Mouse (Mus musculus) megakaryocyte, embryonic 14.5 days (primary cell): ENCODE results near the gene Gstm1. TPM values are rescaled to one million over a fixed set of nuclear protein-coding genes. Genes with fewer than 3 reads are reported as not detected.
"Not testable (repeated sequence)": the region's sequence is repeated elsewhere in the genome, so short reads cannot be mapped to it uniquely, and the experiment has no call there.

ENCODE experiments used
- H3K27me3 ChIP-seq: replicated peaks from 2 replicates; pipeline ENCODE3; 2012; ENCODE audit warnings: inconsistent platforms
- H3K36me3 ChIP-seq: replicated peaks from 2 replicates; pipeline ENCODE3; 2012; ENCODE audit warnings: low read length, inconsistent platforms, mixed read lengths
- H3K4me1 ChIP-seq: 2 replicates; pipeline ENCODE4 v1.6.1; 2012; ENCODE audit warnings: inconsistent platforms
- H3K4me3 ChIP-seq: replicated peaks from 2 replicates; pipeline ENCODE3; 2012; ENCODE audit warnings: moderate library complexity, mild to moderate bottlenecking, inconsistent platforms
- H3K9me3 ChIP-seq: 2 replicates; pipeline ENCODE4 v1.6.1; 2012; ENCODE audit warnings: inconsistent platforms
- FLI1 ChIP-seq: IDR thresholded peaks from 2 replicates; pipeline ENCODE4 v1.6.1; 2012; ENCODE audit warnings: low read length, inconsistent platforms, mixed read lengths
- GATA1 ChIP-seq: IDR thresholded peaks from 3 replicates; pipeline ENCODE4 v1.6.1; 2012; ENCODE audit warnings: mixed read lengths, low read length, inconsistent platforms, borderline replicate concordance
- polyA plus RNA-seq: library from polyadenylated mRNA; stranded (reverse); fragments of >175 nt; gene quantifications from 2 replicates; pipeline ENCODE4 v1.2.3, GENCODE M21; 2012; ENCODE audit warnings: low replicate concordance; ENCODE audit not compliant: insufficient read depth

The Gstm1 gene
- polyA plus RNA-seq, 1 experiment = 118 TPM

- TF ChIP-seq GATA1 (no peak), FLI1 (no peak)
- H3K36me3 ChIP-seq = no peaks in the 10 kb centered on the region
- H3K27me3 ChIP-seq = peaks cover 71% of the 10 kb centered on the region
- no peaks in the 10 kb centered on the region for H3K9me3 ChIP-seq
- H3K4me3 ChIP-seq = peak overlapping the region; percentile 89
- H3K4me1 ChIP-seq = peaks cover 21% of the 10 kb centered on the region
These were observed 532 bp upstream of the Gstm1 start for GRCm38 (mm10) chr3:108018190-108018820.

GRCm38 (mm10) chr3:108016468-108016867 is 1.3 kb downstream of the Gstm1 start:
- peaks cover 66% of the 10 kb centered on the region for H3K27me3 ChIP-seq

GRCm38 (mm10) chr3:108014974-108015346 is 2.8 kb downstream of the Gstm1 start:
- H3K36me3 ChIP-seq = no peaks in the 10 kb centered on the region
- H3K9me3 ChIP-seq = no peaks in the 10 kb centered on the region
- no peak overlapping the region for H3K4me3 ChIP-seq
- H3K4me1 ChIP-seq = peaks cover 21% of the 10 kb centered on the region
- TF ChIP-seq FLI1 = no peak
- no peak for TF ChIP-seq GATA1
- peaks cover 68% of the 10 kb centered on the region for H3K27me3 ChIP-seq

More at GRCm38 (mm10) chr3:108016468-108016867, 1.3 kb downstream of the Gstm1 start:
- H3K4me1 ChIP-seq = peaks cover 21% of the 10 kb centered on the region
- H3K36me3 ChIP-seq, H3K4me3 ChIP-seq, H3K9me3 ChIP-seq: not testable (repeated sequence)

DNA sequence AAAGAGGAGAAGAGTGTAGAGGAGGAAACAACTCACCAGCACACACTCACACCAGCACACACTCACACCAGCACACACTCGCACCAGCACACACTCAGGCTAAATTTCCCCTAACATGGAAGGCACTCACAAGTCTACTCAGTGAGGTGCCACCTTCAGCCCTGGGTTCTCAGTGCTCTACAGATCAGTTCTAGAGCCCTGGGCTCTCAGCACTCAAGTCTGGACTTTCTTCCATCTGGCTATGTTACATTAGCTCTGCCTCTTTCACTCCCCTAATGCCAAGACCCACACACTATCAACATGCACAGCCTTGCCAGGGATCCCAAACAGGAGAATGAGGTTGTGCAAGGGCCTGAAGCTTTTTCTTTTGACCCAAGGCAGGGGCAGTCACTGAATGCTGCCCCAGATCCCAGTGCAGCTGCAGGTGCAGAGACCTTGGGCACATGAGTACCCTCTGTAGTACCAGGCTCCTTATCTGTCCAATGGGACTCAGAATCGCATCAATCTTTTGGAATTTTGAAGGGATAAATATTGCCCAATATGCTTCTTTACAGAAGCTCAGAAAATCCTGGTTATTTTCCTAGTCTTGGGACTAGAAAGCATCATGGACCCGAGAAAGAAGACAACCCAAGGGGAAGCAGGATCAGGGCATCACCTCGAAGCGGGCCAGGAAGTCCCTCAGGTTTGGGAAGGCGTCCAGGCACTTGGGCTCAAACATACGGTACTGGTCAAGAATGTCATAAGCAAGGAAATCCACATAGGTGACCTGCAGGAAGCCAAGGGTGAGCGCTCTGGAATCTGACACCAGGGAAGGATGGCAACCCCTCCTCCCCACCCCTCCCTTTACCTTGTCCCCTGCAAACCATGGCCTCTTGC is 3.4 kb downstream of the Gstm1 start:
- no peaks in the 10 kb centered on the region for H3K9me3 ChIP-seq
- H3K4me1 ChIP-seq = peaks cover 21% of the 10 kb centered on the region
- H3K36me3 ChIP-seq = no peaks in the 10 kb centered on the region
- no peak for TF ChIP-seq FLI1
- no peak for TF ChIP-seq GATA1
- peaks cover 69% of the 10 kb centered on the region for H3K27me3 ChIP-seq
- H3K4me3 ChIP-seq = no peak overlapping the region

DNA sequence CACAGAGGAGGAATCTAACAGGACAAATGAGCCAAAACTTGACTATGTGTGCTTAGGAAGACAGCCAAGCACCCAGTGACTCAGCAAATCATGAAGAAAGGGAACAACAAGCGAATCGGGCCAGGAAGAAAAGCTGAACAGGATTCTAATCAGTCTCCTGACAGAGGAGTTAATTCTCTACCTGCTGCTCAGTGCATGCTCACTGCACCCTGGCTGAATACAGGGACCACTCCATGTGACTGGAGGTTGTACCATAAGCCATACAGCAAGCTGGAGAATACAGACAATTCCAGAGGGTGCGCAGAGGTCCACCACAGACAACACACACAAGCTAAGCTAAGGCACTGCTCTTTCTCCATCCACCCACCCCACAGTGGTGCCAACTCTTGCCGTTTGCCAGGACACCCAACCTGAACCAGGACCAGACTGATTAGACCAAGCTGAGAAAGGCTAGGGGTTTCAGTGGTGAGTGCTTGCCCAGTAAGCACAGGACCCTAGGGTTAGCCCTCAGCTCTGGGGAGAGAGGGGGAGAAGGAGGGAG is 4.4 kb downstream of the Gstm1 start:
- H3K27me3 ChIP-seq = peaks cover 62% of the 10 kb centered on the region
- H3K36me3 ChIP-seq = no peaks in the 10 kb centered on the region
- H3K4me1 ChIP-seq = peaks cover 14% of the 10 kb centered on the region
- no peak for TF ChIP-seq FLI1
- no peak for TF ChIP-seq GATA1
- no peak overlapping the region for H3K4me3 ChIP-seq
- no peaks in the 10 kb centered on the region for H3K9me3 ChIP-seq

GRCm38 (mm10) chr3:108011558-108011957 is 6.2 kb downstream of the Gstm1 start:
- Histone ChIP-seq H3K4me1 (no peaks in the 10 kb centered on the region), H3K27me3 (peaks cover 51% of the 10 kb centered on the region), H3K36me3 (no peaks in the 10 kb centered on the region), H3K4me3 (no peak overlapping the region), H3K9me3 (no peaks in the 10 kb centered on the region)
- no peak for TF ChIP-seq GATA1
- no peak for TF ChIP-seq FLI1

DNA sequence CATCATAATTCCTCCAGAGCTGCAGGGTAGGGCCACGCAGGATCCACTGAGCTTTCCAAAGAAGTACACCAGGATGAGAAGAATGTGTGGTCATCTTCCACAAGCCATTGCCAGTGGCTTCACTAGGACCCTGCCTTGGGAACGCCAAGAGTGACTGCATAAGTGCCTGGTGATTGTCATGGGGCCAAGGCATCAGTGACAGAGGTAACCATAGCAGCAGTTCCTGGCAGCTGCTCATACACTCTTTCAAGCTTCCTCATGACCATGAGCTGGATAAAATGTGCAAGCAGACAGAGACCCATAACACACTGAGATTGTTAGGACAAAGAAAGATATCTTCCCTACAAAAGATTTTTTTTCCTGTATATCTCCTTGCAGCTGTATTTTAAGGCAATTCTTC is 7.5 kb downstream of the Gstm1 start:
- TF ChIP-seq FLI1 = no peak
- TF ChIP-seq GATA1 = no peak
- no peaks in the 10 kb centered on the region for H3K36me3 ChIP-seq
- H3K4me1 ChIP-seq = no peaks in the 10 kb centered on the region
- H3K4me3 ChIP-seq = no peak overlapping the region
- peaks cover 39% of the 10 kb centered on the region for H3K27me3 ChIP-seq
- H3K9me3 ChIP-seq = no peaks in the 10 kb centered on the region

DNA sequence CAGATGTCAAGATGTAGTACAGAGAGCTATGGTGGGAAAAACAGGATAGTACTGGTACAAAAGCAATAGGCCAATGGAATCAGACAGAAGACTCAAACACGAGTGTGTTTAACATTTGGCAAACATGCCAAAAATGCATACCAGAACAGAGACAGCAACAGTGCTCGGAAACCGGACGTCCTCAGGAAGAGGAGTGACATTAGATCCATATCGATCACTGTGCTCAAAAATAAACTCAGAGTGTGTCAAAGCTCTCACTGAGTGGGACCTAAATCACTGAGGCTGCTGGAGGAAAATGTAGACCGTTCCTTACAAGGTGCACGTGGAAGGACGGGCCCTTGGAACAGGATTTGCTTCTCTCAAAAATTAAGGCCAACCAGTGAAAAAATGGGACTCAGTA is 15.8 kb downstream of the Gstm1 start:
- TF ChIP-seq GATA1 = no peak
- no peak for TF ChIP-seq FLI1
- no peaks in the 10 kb centered on the region for H3K9me3 ChIP-seq
- no peaks in the 10 kb centered on the region for H3K36me3 ChIP-seq
- H3K4me3 ChIP-seq = no peak overlapping the region
- H3K27me3 ChIP-seq = peaks cover 21% of the 10 kb centered on the region
- no peaks in the 10 kb centered on the region for H3K4me1 ChIP-seq

DNA sequence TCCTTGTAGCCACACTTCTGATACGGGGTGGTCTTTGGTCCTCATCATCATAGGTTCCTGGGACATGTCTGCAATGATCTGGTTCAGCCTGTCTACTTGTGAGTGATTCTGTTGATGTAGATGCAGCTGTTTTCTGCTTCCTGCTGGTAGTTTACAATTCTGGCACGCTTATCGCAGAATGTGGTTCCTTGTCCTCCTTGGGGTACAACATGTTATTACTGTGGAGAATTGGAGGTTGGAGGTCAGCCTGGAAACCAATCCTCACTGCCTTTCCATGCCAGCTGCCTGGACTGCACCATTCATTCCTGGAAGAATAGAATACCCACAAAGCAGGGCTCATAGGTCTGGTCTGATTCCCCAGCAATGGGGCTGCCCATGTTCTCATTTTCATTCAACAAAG is 18.3 kb downstream of the Gstm1 start:
- Histone ChIP-seq H3K9me3 (peaks cover 7% of the 10 kb centered on the region), H3K4me1 (no peaks in the 10 kb centered on the region), H3K27me3 (peaks cover 13% of the 10 kb centered on the region), H3K4me3 (no peak overlapping the region), H3K36me3 (no peaks in the 10 kb centered on the region)
- no peak for TF ChIP-seq GATA1
- no peak for TF ChIP-seq FLI1

DNA sequence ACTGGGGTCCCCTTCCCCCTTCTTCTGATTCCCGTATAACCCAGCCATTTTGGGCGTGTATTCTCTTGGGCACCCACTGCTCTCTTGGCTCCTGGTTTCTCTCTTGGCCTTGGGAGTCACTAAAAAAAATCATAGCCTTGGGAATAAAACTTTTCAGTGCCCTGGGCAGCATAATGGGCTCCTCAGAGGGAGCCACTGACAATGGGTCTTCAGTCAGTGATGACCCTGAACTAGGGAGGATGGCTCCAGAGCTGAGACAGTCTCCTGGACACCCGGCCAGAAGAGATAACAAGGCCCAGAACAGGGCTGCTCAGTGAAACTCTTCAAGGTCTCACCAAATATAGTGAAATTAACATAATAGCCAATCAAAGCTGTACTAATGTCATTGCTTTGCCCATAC is 19.2 kb downstream of the Gstm1 start:
- H3K4me3 ChIP-seq = no peak overlapping the region
- peaks cover 16% of the 10 kb centered on the region for H3K9me3 ChIP-seq
- H3K36me3 ChIP-seq = no peaks in the 10 kb centered on the region
- peaks cover 9% of the 10 kb centered on the region for H3K27me3 ChIP-seq
- no peaks in the 10 kb centered on the region for H3K4me1 ChIP-seq
- TF ChIP-seq FLI1 = no peak
- TF ChIP-seq GATA1 = no peak
